Mouse (Mus musculus) skeletal muscle tissue, postnatal 0 days (tissue): Measurements from ENCODE around the gene Pax4. TPM values are rescaled to one million over a fixed set of nuclear protein-coding genes. Genes with fewer than 3 reads are reported as not detected.

Experiments
- polyA plus RNA-seq: library from polyadenylated mRNA; unstranded; fragments of >200 nt; fragmentation: Nextera tagmentation; extraction: Ambion mirVana; gene quantifications from 2 replicates; pipeline ENCODE4 v1.2.1, GENCODE M21; 2015

Gene Pax4
- not detected in 2 replicates for polyA plus RNA-seq

GRCm38 (mm10) chr6:28449253-28449652 lies at the start of gene Pax4:
Pax4 (minus strand) TSS chr6:28449353.

GRCm38 (mm10) chr6:28474839-28475238 lies 25.7 kb upstream of the Pax4 start, which contains the start of gene Snd1:
Snd1 (plus strand) TSS chr6:28475139.

GRCm38 (mm10) chr6:28428290-28428689 lies 20.9 kb downstream of the Pax4 start, which contains the start of gene Gcc1:
Gcc1 (minus strand) TSS chr6:28428390.

GRCm38 (mm10) chr6:28427096-28427839 lies 21.9 kb downstream of the Pax4 start, which contains the start of gene Fscn3:
Fscn3 (plus strand) TSS chr6:28427789.

GRCm38 (mm10) chr6:28423313-28423712 lies 25.8 kb downstream of the Pax4 start, which contains the start of gene Arf5:
Arf5 (plus strand) TSS chr6:28423560.

GRCm38 (mm10) chr6:28397681-28398203 lies 51.4 kb downstream of the Pax4 start, which contains the start of gene Zfp800:
Zfp800 (minus strand) TSS chr6:28398005.

Other genes with a start within 250 kb of the Pax4 start
- 10.5 and 11.8 TPM in 2 replicates for gene Zfp800, start 51.3 kb downstream of the Pax4 start, polyA plus RNA-seq
- 172 and 211 TPM in 2 replicates for gene Arf5, start 25.8 kb downstream of the Pax4 start, polyA plus RNA-seq
- gene Fscn3, start 21.6 kb downstream of the Pax4 start, polyA plus RNA-seq = not detected in 2 replicates
- 4.8 and 5.2 TPM in 2 replicates for gene Gcc1, start 21.0 kb downstream of the Pax4 start, polyA plus RNA-seq
- 37.3 and 42.5 TPM in 2 replicates for gene Snd1, start 25.8 kb upstream of the Pax4 start, polyA plus RNA-seq